Mouse (Mus musculus): Measurements from ENCODE around the gene AI837181. TPM values are rescaled to one million over a fixed set of nuclear protein-coding genes. Genes with fewer than 3 reads are reported as not detected.

Gene AI837181
- polyA plus RNA-seq, 1 experiment from 2014 or later = 49.1 TPM

GRCm38 (mm10) chr19:5421784-5422183 is 3.2 kb upstream of the AI837181 start:
- Histone ChIP-seq H3K4me3 (no peak overlapping the region), H3K9me3 (no peaks in the 10 kb centered on the region), H3K27ac (no peak overlapping the region), H3K4me1 (peaks cover 26% of the 10 kb centered on the region), H3K27me3 (ENCODE audit: insufficient read depth, poor library complexity, severe bottlenecking) (no peaks in the 10 kb centered on the region), H3K36me3 (peaks cover 49% of the 10 kb centered on the region)
- WGBS = 94% methylated on average over 5 of the region's 5 CpGs
- DNase-seq (ENCODE audit: low spot score) = no peak

- H3K36me3 ChIP-seq = peaks cover 54% of the 10 kb centered on the region
- no peak for DNase-seq (ENCODE audit: low spot score)
- 81% methylated on average over 10 of the region's 10 CpGs for WGBS
- no peak overlapping the region for H3K4me3 ChIP-seq
- H3K27ac ChIP-seq = no peak overlapping the region
- no peaks in the 10 kb centered on the region for H3K9me3 ChIP-seq
- H3K4me1 ChIP-seq = peaks cover 30% of the 10 kb centered on the region
- H3K27me3 ChIP-seq (ENCODE audit: insufficient read depth, poor library complexity, severe bottlenecking) = no peaks in the 10 kb centered on the region
These were observed 2.7 kb upstream of the AI837181 start for GRCm38 (mm10) chr19:5422267-5422666.

DNA sequence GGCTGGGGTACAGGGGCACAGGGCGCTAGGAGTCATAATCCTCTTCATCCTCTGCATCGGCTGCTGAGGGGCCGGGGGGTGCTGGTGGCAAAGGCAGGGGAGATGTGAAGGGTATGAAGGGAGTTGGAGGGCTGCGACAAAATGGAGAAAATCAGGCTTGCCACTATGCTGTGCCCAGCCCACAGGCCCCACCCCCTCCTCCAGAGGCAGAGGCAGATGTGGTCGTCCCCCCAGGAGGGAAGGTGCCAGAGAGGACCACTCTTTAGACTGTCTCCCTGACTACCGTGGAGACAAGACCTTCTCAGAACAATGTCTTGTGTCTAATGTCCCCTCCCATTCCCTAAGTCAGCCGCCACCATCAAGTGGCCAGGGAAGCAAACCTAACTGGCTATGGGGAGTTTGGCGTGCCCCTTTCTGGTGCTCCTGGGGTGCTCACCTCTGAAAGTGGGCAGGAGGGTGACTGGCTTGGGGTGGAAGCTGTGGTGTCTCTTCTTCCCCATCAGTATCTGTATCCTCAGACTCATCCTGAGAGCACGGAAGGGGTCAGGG is 2.0 kb upstream of the AI837181 start:
- H3K27ac ChIP-seq = no peak overlapping the region
- no peak for DNase-seq (ENCODE audit: low spot score)
- peaks cover 55% of the 10 kb centered on the region for H3K36me3 ChIP-seq
- H3K9me3 ChIP-seq = no peaks in the 10 kb centered on the region
- H3K4me1 ChIP-seq = peaks cover 30% of the 10 kb centered on the region
- WGBS = 89% methylated on average over 9 of the region's 9 CpGs
- H3K4me3 ChIP-seq = peak overlapping the region; percentile 84
- H3K27me3 ChIP-seq (ENCODE audit: insufficient read depth, poor library complexity, severe bottlenecking) = no peaks in the 10 kb centered on the region

GRCm38 (mm10) chr19:5423561-5423960 is 1.4 kb upstream of the AI837181 start:
- Histone ChIP-seq H3K27ac (peak overlapping the region; percentile 95; the same call in 1 of the 2 replicates), H3K4me1 (peaks cover 30% of the 10 kb centered on the region), H3K4me3 (peak overlapping the region; percentile 84), H3K36me3 (peaks cover 49% of the 10 kb centered on the region), H3K27me3 (ENCODE audit: insufficient read depth, poor library complexity, severe bottlenecking) (no peaks in the 10 kb centered on the region), H3K9me3 (no peaks in the 10 kb centered on the region)
- WGBS = 65% methylated on average over 12 of the region's 12 CpGs
- no peak for DNase-seq (ENCODE audit: low spot score)

DNA sequence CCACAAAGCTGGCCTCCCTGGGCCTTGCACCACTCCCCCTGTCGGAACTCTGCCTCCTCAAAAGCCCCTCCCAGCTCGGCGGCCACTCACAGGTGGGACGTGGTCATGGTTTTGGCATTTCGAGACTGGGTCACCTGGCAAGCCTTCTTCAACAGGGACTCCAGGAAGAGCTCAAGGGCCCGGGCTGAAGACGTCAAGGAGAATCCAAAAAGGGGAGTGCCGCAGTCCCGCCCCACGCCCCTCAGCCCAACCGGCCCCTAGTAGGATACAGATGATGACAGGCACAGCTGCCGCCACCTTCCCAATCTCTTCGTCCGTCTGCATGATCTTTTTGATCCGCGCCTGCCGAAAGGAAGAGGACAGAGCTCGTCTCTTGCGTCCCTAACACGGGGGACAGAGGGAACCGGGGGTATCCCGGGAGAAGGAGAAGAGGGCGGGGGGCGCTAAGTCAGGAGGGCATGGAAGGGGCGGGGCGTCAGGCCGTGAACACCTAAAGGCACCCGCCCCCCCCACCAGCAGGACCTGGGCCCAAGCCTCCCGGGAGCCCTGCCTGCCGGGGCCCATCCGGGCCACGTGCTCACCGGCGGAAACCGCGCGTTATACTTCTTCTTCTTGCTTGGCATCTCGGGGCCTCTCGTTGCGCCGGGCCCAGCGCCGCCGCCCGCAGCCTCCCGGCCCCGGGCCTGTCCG is 707 bp upstream of the AI837181 start:
- peak overlapping the region; percentile 84 for H3K4me3 ChIP-seq
- peak; percentile 92 for DNase-seq (ENCODE audit: low spot score)
- H3K27ac ChIP-seq = peak overlapping the region; percentile 95
- H3K36me3 ChIP-seq = peaks cover 49% of the 10 kb centered on the region
- WGBS = under 1% methylated on average over 37 of the region's 48 CpGs
- peaks cover 30% of the 10 kb centered on the region for H3K4me1 ChIP-seq
- H3K9me3 ChIP-seq = no peaks in the 10 kb centered on the region
- no peaks in the 10 kb centered on the region for H3K27me3 ChIP-seq (ENCODE audit: insufficient read depth, poor library complexity, severe bottlenecking)

DNA sequence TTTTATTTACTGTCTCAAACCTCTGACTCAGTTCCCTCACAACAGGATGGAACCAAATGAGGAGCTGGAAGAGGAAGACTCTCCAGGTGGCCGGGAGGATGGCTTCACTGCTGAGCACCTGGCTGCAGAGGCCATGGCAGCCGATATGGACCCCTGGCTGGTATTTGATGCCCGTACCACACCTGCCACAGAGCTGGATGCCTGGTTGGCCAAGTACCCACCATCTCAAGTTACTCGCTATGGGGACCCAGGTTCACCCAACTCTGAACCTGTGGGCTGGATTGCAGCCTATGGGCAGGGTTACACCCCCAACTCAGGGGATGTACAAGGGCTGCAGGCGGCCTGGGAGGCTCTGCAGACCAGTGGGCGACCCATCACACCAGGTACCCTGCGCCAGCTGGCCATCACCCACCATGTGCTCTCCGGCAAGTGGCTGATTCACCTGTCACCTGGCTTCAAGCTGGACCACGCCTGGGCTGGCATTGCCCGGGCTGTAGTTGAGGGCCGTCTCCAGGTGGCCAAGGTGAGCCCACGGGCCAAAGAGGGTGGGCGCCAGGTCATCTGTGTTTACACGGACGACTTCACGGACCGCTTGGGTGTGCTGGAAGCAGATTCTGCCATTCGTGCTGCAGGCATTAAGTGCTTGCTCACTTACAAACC is 1.1 kb downstream of the AI837181 start:
- no peak for DNase-seq (ENCODE audit: low spot score)
- Histone ChIP-seq H3K27ac (peak overlapping the region; percentile 95), H3K4me3 (peak overlapping the region; percentile 84), H3K27me3 (ENCODE audit: insufficient read depth, poor library complexity, severe bottlenecking) (no peaks in the 10 kb centered on the region), H3K4me1 (peaks cover 30% of the 10 kb centered on the region), H3K36me3 (peaks cover 36% of the 10 kb centered on the region), H3K9me3 (no peaks in the 10 kb centered on the region)
- 87% methylated on average over 18 of the region's 18 CpGs for WGBS

DNA sequence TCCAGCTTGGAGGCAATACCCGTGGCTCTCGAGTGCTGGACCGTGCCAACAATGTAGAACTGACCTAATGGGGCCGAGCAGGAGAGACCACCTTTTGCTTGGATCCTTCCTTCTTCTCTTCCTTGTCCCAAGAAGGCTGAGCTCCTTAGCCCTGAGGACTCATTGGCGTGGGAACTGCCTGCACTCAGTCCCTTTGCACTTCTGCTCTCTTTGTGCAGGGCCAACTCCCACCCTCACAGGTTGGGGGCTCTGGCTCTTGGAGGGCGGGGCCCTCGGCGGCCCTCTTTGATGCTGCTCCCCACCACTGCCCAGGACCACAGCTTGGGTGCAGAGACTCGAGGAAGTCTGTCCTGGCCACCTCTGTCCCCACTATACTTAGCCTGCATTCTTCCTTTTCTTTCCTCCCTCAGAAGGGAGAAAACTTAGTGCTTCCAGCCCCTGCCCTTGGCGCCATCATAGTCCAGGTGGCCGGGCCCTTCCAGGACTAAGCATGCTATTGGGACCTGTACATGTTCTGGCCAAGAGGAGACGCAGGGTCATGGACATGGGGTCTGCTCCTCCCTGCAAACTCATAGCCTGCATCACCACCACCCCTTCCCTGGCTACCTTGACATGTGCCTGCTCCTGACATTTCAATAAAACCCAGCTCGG is 1.8 kb downstream of the AI837181 start:
- Histone ChIP-seq H3K4me3 (peak overlapping the region; percentile 84; the same call in 1 of the 2 replicates), H3K27me3 (ENCODE audit: insufficient read depth, poor library complexity, severe bottlenecking) (no peaks in the 10 kb centered on the region), H3K27ac (no peak overlapping the region; the same call in 1 of the 2 replicates), H3K4me1 (peaks cover 30% of the 10 kb centered on the region), H3K9me3 (no peaks in the 10 kb centered on the region), H3K36me3 (peaks cover 29% of the 10 kb centered on the region)
- 91% methylated on average over 13 of the region's 13 CpGs for WGBS
- DNase-seq (ENCODE audit: low spot score) = no peak

- no peaks in the 10 kb centered on the region for H3K27me3 ChIP-seq (ENCODE audit: insufficient read depth, poor library complexity, severe bottlenecking)
- H3K9me3 ChIP-seq = no peaks in the 10 kb centered on the region
- DNase-seq (ENCODE audit: low spot score) = no peak
- no peak overlapping the region for H3K27ac ChIP-seq
- H3K4me3 ChIP-seq = no peak overlapping the region
- 72% methylated on average over 2 of the region's 2 CpGs for WGBS
- peaks cover 32% of the 10 kb centered on the region for H3K4me1 ChIP-seq
- H3K36me3 ChIP-seq = peaks cover 17% of the 10 kb centered on the region
These were observed 3.1 kb downstream of the AI837181 start for GRCm38 (mm10) chr19:5428083-5428482.

GRCm38 (mm10) chr19:5429219-5429618 is 4.3 kb downstream of the AI837181 start:
- H3K9me3 ChIP-seq = no peaks in the 10 kb centered on the region
- H3K4me3 ChIP-seq = no peak overlapping the region
- no peak for DNase-seq (ENCODE audit: low spot score)
- H3K27me3 ChIP-seq (ENCODE audit: insufficient read depth, poor library complexity, severe bottlenecking) = 0 out of 2 replicates have a peak, but pooled peaks cover 2% of the 10 kb centered on the region
- peaks cover 33% of the 10 kb centered on the region for H3K4me1 ChIP-seq
- 70% methylated on average over 4 of the region's 4 CpGs for WGBS
- no peak overlapping the region for H3K27ac ChIP-seq
- peaks cover 17% of the 10 kb centered on the region for H3K36me3 ChIP-seq

- DNase-seq (ENCODE audit: low spot score) = no peak
- H3K36me3 ChIP-seq = peaks cover 17% of the 10 kb centered on the region
- H3K4me1 ChIP-seq = peaks cover 36% of the 10 kb centered on the region
- no peak overlapping the region for H3K27ac ChIP-seq
- H3K4me3 ChIP-seq = no peak overlapping the region
- H3K27me3 ChIP-seq (ENCODE audit: insufficient read depth, poor library complexity, severe bottlenecking) = 0 out of 2 replicates have a peak, but pooled peaks cover 5% of the 10 kb centered on the region
- 70% methylated on average over 8 of the region's 8 CpGs for WGBS
- H3K9me3 ChIP-seq = no peaks in the 10 kb centered on the region
These were observed 4.9 kb downstream of the AI837181 start for GRCm38 (mm10) chr19:5429806-5430205.

DNA sequence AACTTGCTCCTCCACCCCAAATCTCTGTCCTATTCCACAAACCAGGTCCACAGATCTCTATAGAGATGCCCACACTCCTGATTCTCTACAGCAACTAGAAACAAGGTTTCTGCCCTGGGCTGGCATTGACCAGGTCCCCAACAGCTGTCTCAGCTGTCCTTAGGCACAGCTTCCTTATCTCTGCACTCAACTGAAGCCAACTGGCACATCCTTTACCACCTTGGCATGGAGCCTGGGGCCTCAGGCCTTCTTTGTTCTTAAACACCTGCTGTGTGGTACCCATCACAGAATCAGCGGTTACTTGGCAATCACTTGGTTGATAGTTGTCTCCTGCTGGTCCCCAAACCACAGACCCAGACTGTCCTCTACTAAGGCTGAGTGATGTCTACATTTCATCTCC is 5.5 kb downstream of the AI837181 start:
- peaks cover 36% of the 10 kb centered on the region for H3K4me1 ChIP-seq
- no peak overlapping the region for H3K4me3 ChIP-seq
- no peaks in the 10 kb centered on the region for H3K9me3 ChIP-seq
- no peak overlapping the region for H3K27ac ChIP-seq
- peaks cover 17% of the 10 kb centered on the region for H3K36me3 ChIP-seq
- WGBS = 86% methylated on average over 1 of the region's 1 CpGs
- DNase-seq (ENCODE audit: low spot score) = no peak
- H3K27me3 ChIP-seq (ENCODE audit: insufficient read depth, poor library complexity, severe bottlenecking) = 0 out of 2 replicates have a peak, but pooled peaks cover 5% of the 10 kb centered on the region

- H3K27me3 ChIP-seq (ENCODE audit: insufficient read depth, poor library complexity, severe bottlenecking) = 0 out of 2 replicates have a peak, but pooled peaks cover 6% of the 10 kb centered on the region
- peaks cover 6% of the 10 kb centered on the region for H3K36me3 ChIP-seq
- 62% methylated on average over 4 of the region's 4 CpGs for WGBS
- peaks cover 22% of the 10 kb centered on the region for H3K4me1 ChIP-seq
- H3K4me3 ChIP-seq = no peak overlapping the region
- DNase-seq (ENCODE audit: low spot score) = no peak
- H3K9me3 ChIP-seq = no peaks in the 10 kb centered on the region
- no peak overlapping the region for H3K27ac ChIP-seq
These were observed 7.0 kb downstream of the AI837181 start for GRCm38 (mm10) chr19:5431911-5432464.
